Mouse (Mus musculus) ES-Bruce4 (cell line): ENCODE measurements around the gene Pln.

Source experiments
- CTCF ChIP-seq: IDR thresholded peaks from one replicate; pipeline ENCODE4 v1.8.1; 2011; ENCODE audit warnings: low read depth, low read length
- EP300 ChIP-seq: IDR thresholded peaks from 2 replicates; pipeline ENCODE4 v1.6.1; 2011; ENCODE audit warnings: low read depth, low read length; ENCODE audit not compliant: insufficient read depth

GRCm38 (mm10) chr10:53364311-53364710 lies 26.8 kb downstream of the Pln start:
- TF ChIP-seq EP300: no peak
- no peak for TF ChIP-seq CTCF
